Mouse (Mus musculus): ENCODE results near the gene Gm17334. TPM values are rescaled to one million over a fixed set of nuclear protein-coding genes. Genes with fewer than 3 reads are reported as not detected.

The Gm17334 gene
- polyA plus RNA-seq, 1 experiment, result not detected

DNA sequence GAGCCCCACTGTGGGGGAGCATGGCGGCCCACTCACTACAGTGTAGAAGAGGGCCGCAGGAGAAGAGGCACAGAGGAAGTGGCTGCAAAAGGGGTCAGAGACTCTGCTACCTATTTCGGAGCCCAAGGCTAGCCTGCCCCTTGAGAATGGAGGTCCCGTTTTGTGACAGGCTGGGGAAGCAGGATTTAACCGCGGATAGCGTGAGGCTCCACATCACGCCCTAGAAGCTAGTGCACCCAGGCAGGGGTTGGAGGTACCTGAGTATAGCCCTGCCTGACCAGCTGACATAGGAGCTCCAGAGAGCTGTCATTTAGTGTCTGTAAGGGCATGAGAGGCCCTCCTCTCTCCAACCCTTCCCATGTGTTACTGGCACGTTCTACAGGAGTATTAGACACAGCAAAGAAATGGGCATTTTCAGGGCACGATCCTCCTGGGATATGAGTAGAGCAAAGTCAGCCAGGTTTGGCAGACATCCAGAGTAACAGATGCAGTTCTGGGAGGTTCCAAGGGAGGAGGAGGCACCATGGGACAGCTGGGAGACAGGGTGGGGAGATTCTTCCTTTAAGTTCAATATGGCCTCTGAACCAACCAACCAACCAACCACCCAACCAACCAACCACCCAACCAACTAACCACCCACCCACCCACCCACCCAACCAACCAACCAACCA lies 25.2 kb upstream of the Gm17334 start:
- H3K27ac ChIP-seq (ENCODE audit: insufficient read depth, low read length), result no peak overlapping the region
- peaks cover 29% of the 10 kb centered on the region for H3K4me1 ChIP-seq (ENCODE audit: control insufficient read depth, insufficient read depth, low read length)
- no peak for TF ChIP-seq CTCF (IDR thresholded peaks at IDR 0.05; ENCODE audit: borderline replicate concordance, insufficient read depth, low read length)
- no peak for TF ChIP-seq POLR2A (IDR thresholded peaks at IDR 0.05; ENCODE audit: low read depth, low read length)
- H3K4me3 ChIP-seq (ENCODE audit: insufficient read depth, low read length), result no peak overlapping the region

DNA sequence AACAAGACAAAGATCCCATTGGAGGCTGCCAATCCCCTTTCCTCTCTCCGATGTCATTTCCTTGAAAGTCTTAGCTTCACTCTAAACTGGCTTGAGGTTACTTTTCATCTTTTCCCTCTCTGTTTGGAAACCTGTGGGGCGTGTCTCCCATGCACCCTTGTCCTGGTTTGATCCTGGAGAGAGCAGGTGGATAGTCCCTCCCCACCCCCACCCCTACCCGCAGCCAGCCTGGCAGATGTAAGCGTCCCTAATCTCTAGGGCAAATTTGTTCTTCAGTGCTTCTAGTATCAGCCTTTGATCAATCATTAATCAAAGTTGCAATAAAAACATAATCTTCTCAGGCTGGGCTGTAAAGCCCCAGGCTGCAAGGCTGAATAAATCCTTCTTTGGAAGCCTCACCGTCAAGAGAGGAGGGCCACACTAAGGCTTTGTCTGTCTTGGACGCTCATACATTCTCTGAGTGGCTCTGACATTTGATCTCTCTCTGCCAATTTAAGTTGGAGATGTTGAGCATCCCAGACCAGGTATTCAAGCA lies 24.5 kb upstream of the Gm17334 start:
- Histone ChIP-seq H3K4me3 (ENCODE audit: insufficient read depth, low read length) (no peak overlapping the region), H3K27ac (ENCODE audit: insufficient read depth, low read length) (peak overlapping the region; percentile 45; the same call in 1 of the 2 replicates), H3K4me1 (ENCODE audit: control insufficient read depth, insufficient read depth, low read length) (peaks cover 25% of the 10 kb centered on the region)
- no peak for TF ChIP-seq POLR2A (IDR thresholded peaks at IDR 0.05; ENCODE audit: low read depth, low read length)
- no peak for TF ChIP-seq CTCF (IDR thresholded peaks at IDR 0.05; ENCODE audit: borderline replicate concordance, insufficient read depth, low read length)

DNA sequence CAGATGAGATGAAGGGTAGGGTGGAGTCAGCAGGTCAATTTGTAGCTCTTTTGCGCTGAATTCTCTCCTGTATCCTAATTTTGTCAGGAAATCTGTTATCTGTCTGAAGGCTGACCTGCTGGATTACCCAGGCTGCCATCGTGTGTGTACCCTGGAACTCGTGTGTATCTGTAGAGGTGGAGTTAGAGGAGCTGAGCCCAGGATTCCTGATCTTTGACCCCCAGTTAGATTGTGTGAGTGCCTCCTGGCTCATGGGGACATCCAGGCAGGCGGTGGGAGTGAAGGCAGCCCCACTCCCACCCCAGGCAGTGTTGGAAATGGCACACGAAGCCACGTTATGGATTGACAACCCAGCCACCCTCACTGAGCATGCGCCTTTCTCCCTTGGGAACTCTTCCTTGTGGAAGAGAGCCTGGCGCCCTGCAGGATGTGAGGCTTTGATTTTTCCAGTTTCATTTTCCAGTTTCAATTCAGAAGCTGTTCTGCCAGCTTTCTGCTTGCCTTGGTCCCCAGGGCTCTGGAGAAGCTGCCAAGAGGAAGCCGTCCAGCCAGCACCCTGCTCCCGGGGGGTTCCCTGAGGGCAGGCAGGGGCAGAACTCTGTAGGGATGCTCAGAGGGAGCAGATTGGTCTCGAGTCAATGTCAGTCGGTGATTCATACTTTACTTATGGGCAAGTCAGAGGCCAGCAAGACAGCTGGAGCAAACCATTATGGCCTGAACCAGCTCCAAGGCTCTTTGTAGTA lies 23.6 kb upstream of the Gm17334 start:
- Histone ChIP-seq H3K4me1 (ENCODE audit: control insufficient read depth, insufficient read depth, low read length) (peaks cover 25% of the 10 kb centered on the region), H3K4me3 (ENCODE audit: insufficient read depth, low read length) (no peak overlapping the region), H3K27ac (ENCODE audit: insufficient read depth, low read length) (peak overlapping the region; percentile 45)
- TF ChIP-seq POLR2A (IDR thresholded peaks at IDR 0.05; ENCODE audit: low read depth, low read length) (no peak), CTCF (IDR thresholded peaks at IDR 0.05; ENCODE audit: borderline replicate concordance, insufficient read depth, low read length) (no peak)

DNA sequence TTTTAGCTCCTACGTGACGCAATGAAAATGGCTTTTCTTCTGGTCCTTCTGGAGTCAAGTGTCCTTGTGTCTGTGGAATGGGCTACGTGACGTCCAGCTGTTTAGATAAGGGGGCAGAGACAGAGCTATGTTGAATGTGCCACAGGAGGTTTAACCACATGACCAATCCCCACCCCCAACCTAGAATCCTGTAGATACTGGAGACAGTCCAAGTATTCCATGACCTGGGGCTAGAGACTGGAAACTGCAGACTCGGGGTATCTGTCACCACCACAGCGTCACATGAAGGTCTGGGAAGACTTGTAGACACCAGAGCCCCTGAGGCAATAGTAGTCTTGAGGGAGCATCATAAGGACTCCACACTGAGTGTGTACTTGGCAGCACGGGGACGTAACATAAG lies 22.8 kb upstream of the Gm17334 start:
- Histone ChIP-seq H3K4me3 (ENCODE audit: insufficient read depth, low read length) (no peak overlapping the region), H3K4me1 (ENCODE audit: control insufficient read depth, insufficient read depth, low read length) (peaks cover 25% of the 10 kb centered on the region), H3K27ac (ENCODE audit: insufficient read depth, low read length) (peak overlapping the region; percentile 45; the same call in 1 of the 2 replicates)
- TF ChIP-seq POLR2A (IDR thresholded peaks at IDR 0.05; ENCODE audit: low read depth, low read length) (no peak), CTCF (IDR thresholded peaks at IDR 0.05; ENCODE audit: borderline replicate concordance, insufficient read depth, low read length) (no peak)

DNA sequence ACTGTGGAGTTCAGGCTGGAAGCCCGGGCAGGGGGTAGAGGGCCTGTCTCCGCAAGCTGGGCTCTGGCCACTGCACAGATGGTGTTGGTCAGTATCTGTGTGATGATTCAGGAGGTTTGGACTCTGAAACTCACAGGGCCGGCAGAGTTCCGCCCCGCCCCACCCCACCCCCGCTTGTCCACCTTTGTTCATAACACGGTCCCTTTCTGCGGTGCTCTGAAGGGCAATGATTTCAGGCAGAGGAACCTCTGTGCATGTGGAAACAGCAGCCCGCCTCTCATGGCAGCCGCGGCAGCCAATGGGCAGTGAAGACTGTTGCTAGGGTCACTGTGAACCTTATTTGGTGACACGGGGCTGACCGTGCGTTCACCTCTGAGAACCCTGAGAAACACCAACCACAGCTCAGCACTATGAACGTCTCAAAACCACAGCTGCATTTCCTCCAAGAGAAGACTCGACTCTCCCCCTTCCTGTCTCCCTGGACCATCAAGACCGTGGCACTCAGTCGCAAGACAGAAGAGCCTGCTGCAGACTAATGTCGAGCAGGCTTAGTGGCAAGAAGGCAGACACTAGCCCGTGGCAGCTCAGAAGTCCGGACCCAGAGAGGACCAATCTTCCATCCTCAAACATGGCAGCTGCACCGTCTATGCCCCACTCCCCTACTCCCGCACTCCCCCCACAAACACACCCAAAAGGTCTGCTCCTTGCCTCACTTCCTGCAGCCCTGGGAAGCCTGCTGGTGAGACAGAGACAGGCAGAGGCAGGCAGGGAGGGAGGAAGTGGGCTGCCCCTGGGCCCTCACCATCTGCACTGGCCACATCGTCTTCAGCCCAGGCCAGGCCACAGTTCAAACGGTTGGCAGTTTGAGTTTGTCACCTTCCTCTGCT lies 21.9 kb upstream of the Gm17334 start:
- Histone ChIP-seq H3K27ac (ENCODE audit: insufficient read depth, low read length) (peak overlapping the region; percentile 9; the same call in 1 of the 2 replicates), H3K4me3 (ENCODE audit: insufficient read depth, low read length) (no peak overlapping the region), H3K4me1 (ENCODE audit: control insufficient read depth, insufficient read depth, low read length) (peaks cover 25% of the 10 kb centered on the region)
- no peak for TF ChIP-seq POLR2A (IDR thresholded peaks at IDR 0.05; ENCODE audit: low read depth, low read length)
- no peak for TF ChIP-seq CTCF (IDR thresholded peaks at IDR 0.05; ENCODE audit: borderline replicate concordance, insufficient read depth, low read length)

DNA sequence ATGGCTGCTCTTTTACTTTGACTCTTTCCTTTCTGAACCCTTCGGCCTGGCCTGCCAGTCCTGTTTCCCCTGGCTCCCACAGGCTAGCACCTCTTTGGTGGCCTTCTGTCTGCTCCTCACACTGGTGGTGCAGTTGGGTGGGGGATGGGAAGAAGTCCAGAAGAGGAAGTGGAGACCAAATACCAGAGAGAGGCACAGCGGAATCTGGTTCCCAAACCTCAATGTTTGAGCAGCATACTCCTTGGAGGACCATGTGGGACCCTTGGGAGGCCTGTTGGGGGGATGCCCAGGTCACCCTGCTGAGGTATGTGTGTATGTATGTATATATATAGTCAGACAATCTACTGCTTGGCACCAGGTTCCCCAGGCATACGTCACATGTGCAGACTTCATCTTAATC lies 21.0 kb upstream of the Gm17334 start:
- H3K4me3 ChIP-seq (ENCODE audit: insufficient read depth, low read length), result no peak overlapping the region
- peaks cover 25% of the 10 kb centered on the region for H3K4me1 ChIP-seq (ENCODE audit: control insufficient read depth, insufficient read depth, low read length)
- no peak overlapping the region for H3K27ac ChIP-seq (ENCODE audit: insufficient read depth, low read length)
- TF ChIP-seq POLR2A (IDR thresholded peaks at IDR 0.05; ENCODE audit: low read depth, low read length), result no peak
- TF ChIP-seq CTCF (IDR thresholded peaks at IDR 0.05; ENCODE audit: borderline replicate concordance, insufficient read depth, low read length), result no peak

DNA sequence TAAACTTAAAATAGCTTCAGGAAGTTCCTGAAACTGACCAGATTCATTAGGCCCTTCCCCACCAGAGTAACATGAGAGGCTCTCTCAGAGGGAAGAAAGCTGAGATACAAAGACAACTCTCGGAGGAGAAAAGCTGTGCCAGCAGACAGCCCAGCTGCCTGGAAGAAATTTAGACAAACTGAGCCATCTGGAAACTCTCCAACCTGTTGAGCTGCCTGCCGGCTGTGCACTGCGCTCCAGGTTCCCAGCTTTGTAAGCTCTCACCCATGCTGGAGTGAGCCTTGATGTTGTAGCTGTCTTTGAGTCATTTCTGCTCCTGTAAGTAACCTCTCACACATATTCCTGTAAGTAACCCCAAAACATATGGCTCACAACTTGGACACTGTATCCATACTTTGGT lies 20.0 kb upstream of the Gm17334 start:
- Histone ChIP-seq H3K27ac (ENCODE audit: insufficient read depth, low read length) (no peak overlapping the region), H3K4me1 (ENCODE audit: control insufficient read depth, insufficient read depth, low read length) (peaks cover 25% of the 10 kb centered on the region)
- TF ChIP-seq POLR2A (IDR thresholded peaks at IDR 0.05; ENCODE audit: low read depth, low read length) (no peak), CTCF (IDR thresholded peaks at IDR 0.05; ENCODE audit: borderline replicate concordance, insufficient read depth, low read length) (no peak)

DNA sequence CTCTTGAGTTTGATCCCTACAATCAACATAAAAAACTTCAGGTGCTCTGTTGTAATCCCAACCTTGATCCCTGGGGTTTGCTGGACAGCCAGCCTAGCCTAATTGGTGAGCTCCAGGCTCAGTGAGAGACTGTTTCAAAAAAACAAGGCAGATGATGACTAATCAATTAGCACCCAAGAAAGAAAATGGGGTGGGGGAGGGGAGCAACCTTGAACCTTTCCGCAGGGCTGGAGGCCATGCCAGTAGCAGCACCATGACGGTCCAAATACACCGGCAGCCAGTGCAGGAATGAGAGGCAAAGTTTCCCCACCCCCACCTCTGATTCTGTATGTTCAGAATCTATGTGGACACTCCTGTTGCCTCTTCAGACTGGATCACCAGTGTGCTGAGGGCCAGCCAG lies 16.3 kb upstream of the Gm17334 start:
- peaks cover 1% of the 10 kb centered on the region; the same call in 1 of the 2 replicates for H3K4me1 ChIP-seq (ENCODE audit: control insufficient read depth, insufficient read depth, low read length)
- H3K27ac ChIP-seq (ENCODE audit: insufficient read depth, low read length), result no peak overlapping the region
- H3K4me3 ChIP-seq (ENCODE audit: insufficient read depth, low read length), result no peak overlapping the region
- TF ChIP-seq CTCF (IDR thresholded peaks at IDR 0.05; ENCODE audit: borderline replicate concordance, insufficient read depth, low read length) (no peak), POLR2A (IDR thresholded peaks at IDR 0.05; ENCODE audit: low read depth, low read length) (no peak)

More for the DNA sequence above, 20.0 kb upstream of the Gm17334 start:
- no peak overlapping the region for H3K4me3 ChIP-seq (ENCODE audit: insufficient read depth, low read length)

DNA sequence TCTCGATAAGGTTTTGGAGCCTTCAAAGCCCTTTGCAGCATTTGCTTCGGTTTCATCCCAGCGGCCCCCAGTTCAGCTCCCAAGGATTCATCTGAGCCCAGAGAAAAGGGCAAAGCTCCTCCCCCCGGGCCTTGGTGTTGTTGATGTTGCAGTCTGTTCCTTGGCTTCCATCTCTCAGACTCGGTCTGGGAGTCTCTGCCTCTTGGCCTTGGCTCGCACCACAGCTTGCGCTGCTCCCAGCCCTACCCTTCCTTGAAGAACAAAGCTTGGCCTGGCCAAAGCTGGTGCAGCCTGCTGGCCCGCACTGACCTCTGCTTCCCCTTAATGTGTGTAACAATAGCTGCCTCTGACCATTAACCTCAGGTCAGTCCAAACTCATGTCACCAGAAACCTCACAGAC lies 15.2 kb upstream of the Gm17334 start:
- Histone ChIP-seq H3K4me3 (ENCODE audit: insufficient read depth, low read length) (no peak overlapping the region), H3K27ac (ENCODE audit: insufficient read depth, low read length) (no peak overlapping the region), H3K4me1 (ENCODE audit: control insufficient read depth, insufficient read depth, low read length) (no peaks in the 10 kb centered on the region)
- no peak for TF ChIP-seq POLR2A (IDR thresholded peaks at IDR 0.05; ENCODE audit: low read depth, low read length)
- no peak for TF ChIP-seq CTCF (IDR thresholded peaks at IDR 0.05; ENCODE audit: borderline replicate concordance, insufficient read depth, low read length)
